Mouse (Mus musculus) lung, postnatal 0 days (tissue): Measurements from ENCODE around the gene Phf11d.

Source experiments
- CTCF ChIP-seq: IDR thresholded peaks from 2 replicates; pipeline ENCODE4 v1.5.1; 2016; ENCODE audit warnings: antibody characterized with exemption, mild to moderate bottlenecking
- EP300 ChIP-seq: IDR thresholded peaks from 2 replicates; pipeline ENCODE4 v1.6.1; 2016; ENCODE audit warnings: antibody characterized with exemption, mild to moderate bottlenecking, control low read depth

GRCm38 (mm10) chr14:59395281-59395680 lies 30.0 kb upstream of the Phf11d start, which contains the start of gene Phf11c:
- TF ChIP-seq EP300, result no peak
- TF ChIP-seq CTCF, result no peak
